Mouse (Mus musculus): Measurements from ENCODE around the gene Rprml. TPM values are rescaled to one million over a fixed set of nuclear protein-coding genes. Genes with fewer than 3 reads are reported as not detected.

Gene Rprml
- polyA plus RNA-seq, 1 experiment from 2014 or later, result not detected

DNA sequence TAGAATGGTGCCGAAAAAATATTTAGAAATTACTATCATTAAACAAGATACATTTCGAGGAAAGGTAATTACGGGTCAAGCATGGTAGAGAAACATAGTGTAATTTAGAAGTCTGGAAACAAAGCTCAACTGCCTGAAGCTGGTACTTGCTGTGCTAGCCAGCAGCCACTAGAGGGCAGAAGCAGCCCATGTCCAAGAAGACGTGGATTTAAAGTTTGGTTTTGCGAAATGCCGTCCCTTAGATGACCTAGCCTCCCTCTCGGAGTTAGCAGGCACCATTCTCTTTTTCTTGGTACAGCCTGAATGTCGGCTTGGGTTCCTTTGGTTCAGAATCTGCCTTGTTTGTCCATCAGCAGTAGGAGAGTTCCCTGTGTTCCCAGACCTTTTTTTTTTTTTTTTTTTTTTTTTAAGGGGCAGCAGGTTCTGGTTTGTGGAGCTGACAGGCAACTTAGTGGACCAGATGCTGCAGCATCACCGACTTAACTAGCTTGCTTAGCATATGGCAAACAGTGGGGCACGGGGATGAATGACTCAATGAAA lies 9.9 kb upstream of the Rprml start:
- WGBS, result 7% methylated on average over 10 of the region's 10 CpGs
- H3K4me1 ChIP-seq (replicated peaks; ENCODE audit: control insufficient read depth, insufficient read depth, low read length), result no peaks in the 10 kb centered on the region

GRCm38 (mm10) chr11:103643211-103643610 lies 6.2 kb upstream of the Rprml start:
- no peaks in the 10 kb centered on the region for H3K9me3 ChIP-seq (ENCODE audit: control insufficient read depth, low read length)
- H3K27ac ChIP-seq, result no peak overlapping the region
- ATAC-seq (ENCODE audit: low FRiP score) (no peak), DNase-seq (ENCODE audit: low spot score) (no peak)
- no peak overlapping the region for H3K9ac ChIP-seq
- 77% methylated on average over 9 of the region's 9 CpGs for WGBS
- no peak overlapping the region for H3K4me2 ChIP-seq (replicated peaks)
- no peaks in the 10 kb centered on the region for H3K4me1 ChIP-seq (replicated peaks; ENCODE audit: control insufficient read depth, insufficient read depth, low read length)
- no peaks in the 10 kb centered on the region for H3K36me3 ChIP-seq (replicated peaks; ENCODE audit: control insufficient read depth, insufficient read depth)
- no peak overlapping the region for H3K4me3 ChIP-seq (replicated peaks; ENCODE audit: low read length)
- H3K27me3 ChIP-seq (ENCODE audit: control insufficient read depth, insufficient read depth, low read length), result peaks cover 20% of the 10 kb centered on the region

More for the DNA sequence above, 9.9 kb upstream of the Rprml start:
- DNase-seq (ENCODE audit: low spot score) (peak; percentile 84), ATAC-seq (ENCODE audit: low FRiP score) (no peak)
- Histone ChIP-seq H3K4me3 (replicated peaks; ENCODE audit: low read length) (no peak overlapping the region), H3K36me3 (replicated peaks; ENCODE audit: control insufficient read depth, insufficient read depth) (no peaks in the 10 kb centered on the region), H3K27me3 (ENCODE audit: control insufficient read depth, insufficient read depth, low read length) (peaks cover 6% of the 10 kb centered on the region; the same call in 1 of the 2 replicates), H3K4me2 (replicated peaks) (0 out of 2 replicates have a peak overlapping the region, but pooled peaks have one; percentile 9), H3K27ac (no peak overlapping the region), H3K9me3 (ENCODE audit: control insufficient read depth, low read length) (no peaks in the 10 kb centered on the region), H3K9ac (no peak overlapping the region)

DNA sequence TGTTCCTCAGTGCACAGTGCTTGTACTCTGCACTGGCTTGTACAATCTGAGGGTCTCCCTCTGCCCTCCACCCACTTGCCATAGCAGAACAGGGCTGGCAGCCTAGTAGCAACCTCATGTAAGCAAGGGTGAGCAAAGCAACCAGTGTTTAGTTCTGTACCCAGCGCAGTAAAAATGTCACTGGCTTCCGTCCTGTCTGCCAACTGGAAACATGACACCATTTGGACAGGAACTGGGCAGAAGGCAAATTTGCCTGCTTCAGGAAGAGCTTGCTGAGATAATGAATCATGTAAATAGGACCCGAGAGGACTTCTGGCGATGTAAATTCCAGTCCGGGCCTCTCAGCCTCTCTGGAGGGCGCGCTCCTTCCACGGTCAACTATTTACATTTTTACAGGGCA lies 3.6 kb upstream of the Rprml start:
- DNase-seq (ENCODE audit: low spot score) (no peak), ATAC-seq (ENCODE audit: low FRiP score) (no peak)
- no peak overlapping the region for H3K9ac ChIP-seq
- H3K4me2 ChIP-seq (replicated peaks), result no peak overlapping the region
- no peaks in the 10 kb centered on the region for H3K9me3 ChIP-seq (ENCODE audit: control insufficient read depth, low read length)
- WGBS, result 77% methylated on average over 8 of the region's 8 CpGs
- no peaks in the 10 kb centered on the region for H3K36me3 ChIP-seq (replicated peaks; ENCODE audit: control insufficient read depth, insufficient read depth)
- peaks cover 45% of the 10 kb centered on the region for H3K27me3 ChIP-seq (ENCODE audit: control insufficient read depth, insufficient read depth, low read length)
- H3K4me3 ChIP-seq (replicated peaks; ENCODE audit: low read length), result no peak overlapping the region
- no peak overlapping the region for H3K27ac ChIP-seq
- H3K4me1 ChIP-seq (replicated peaks; ENCODE audit: control insufficient read depth, insufficient read depth, low read length), result peaks cover 13% of the 10 kb centered on the region

GRCm38 (mm10) chr11:103646301-103646700 lies 3.1 kb upstream of the Rprml start:
- DNase-seq (ENCODE audit: low spot score), result no peak

GRCm38 (mm10) chr11:103647921-103648620 lies 1.3 kb upstream of the Rprml start:
- peaks cover 62% of the 10 kb centered on the region for H3K27me3 ChIP-seq (ENCODE audit: control insufficient read depth, insufficient read depth, low read length)
- no peaks in the 10 kb centered on the region for H3K36me3 ChIP-seq (replicated peaks; ENCODE audit: control insufficient read depth, insufficient read depth)
- no peaks in the 10 kb centered on the region for H3K9me3 ChIP-seq (ENCODE audit: control insufficient read depth, low read length)
- no peak for ATAC-seq (ENCODE audit: low FRiP score)
- no peak overlapping the region for H3K27ac ChIP-seq
- WGBS, result 8% methylated on average over 11 of the region's 11 CpGs
- no peak overlapping the region for H3K9ac ChIP-seq
- no peak overlapping the region for H3K4me2 ChIP-seq (replicated peaks)
- no peak overlapping the region for H3K4me3 ChIP-seq (replicated peaks; ENCODE audit: low read length)
- peaks cover 13% of the 10 kb centered on the region for H3K4me1 ChIP-seq (replicated peaks; ENCODE audit: control insufficient read depth, insufficient read depth, low read length)
- DNase-seq (ENCODE audit: low spot score), result no peak

More at GRCm38 (mm10) chr11:103646301-103646700, 3.1 kb upstream of the Rprml start:
- peaks cover 45% of the 10 kb centered on the region for H3K27me3 ChIP-seq (ENCODE audit: control insufficient read depth, insufficient read depth, low read length)
- H3K4me2 ChIP-seq (replicated peaks), result no peak overlapping the region
- H3K27ac ChIP-seq, result no peak overlapping the region
- H3K4me1 ChIP-seq (replicated peaks; ENCODE audit: control insufficient read depth, insufficient read depth, low read length), result peaks cover 13% of the 10 kb centered on the region
- no peak overlapping the region for H3K4me3 ChIP-seq (replicated peaks; ENCODE audit: low read length)
- H3K9ac ChIP-seq, result no peak overlapping the region
- no peak for ATAC-seq (ENCODE audit: low FRiP score)
- no peaks in the 10 kb centered on the region for H3K36me3 ChIP-seq (replicated peaks; ENCODE audit: control insufficient read depth, insufficient read depth)
- 75% methylated on average over 6 of the region's 6 CpGs for WGBS
- H3K9me3 ChIP-seq (ENCODE audit: control insufficient read depth, low read length), result no peaks in the 10 kb centered on the region

DNA sequence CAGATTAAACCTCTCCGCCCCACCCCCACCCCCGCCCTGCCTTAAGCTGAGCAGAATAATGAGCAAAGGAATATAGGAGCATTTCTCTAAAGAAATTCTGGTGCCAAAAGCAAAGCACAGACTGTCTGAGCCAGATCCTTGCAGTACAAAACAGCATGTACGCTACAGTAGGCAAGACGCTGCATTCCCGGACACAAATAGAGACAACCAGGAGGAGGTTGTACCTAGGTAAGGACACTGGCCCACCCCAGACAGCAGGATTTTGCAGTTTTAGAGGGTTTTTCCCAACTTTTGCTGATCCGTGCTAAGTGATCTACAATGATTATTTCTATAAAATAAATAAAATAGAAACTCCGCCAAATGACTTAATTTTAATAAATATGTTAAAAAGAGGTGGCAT lies 714 bp upstream of the Rprml start:
- no peak for DNase-seq (ENCODE audit: low spot score)
- WGBS, result 28% methylated on average over 7 of the region's 7 CpGs
- H3K4me2 ChIP-seq (replicated peaks), result no peak overlapping the region
- H3K27me3 ChIP-seq (ENCODE audit: control insufficient read depth, insufficient read depth, low read length), result peaks cover 68% of the 10 kb centered on the region
- ATAC-seq (ENCODE audit: low FRiP score), result no peak
- no peak overlapping the region for H3K4me3 ChIP-seq (replicated peaks; ENCODE audit: low read length)
- H3K36me3 ChIP-seq (replicated peaks; ENCODE audit: control insufficient read depth, insufficient read depth), result no peaks in the 10 kb centered on the region
- H3K9ac ChIP-seq, result no peak overlapping the region
- H3K9me3 ChIP-seq (ENCODE audit: control insufficient read depth, low read length), result no peaks in the 10 kb centered on the region
- no peak overlapping the region for H3K27ac ChIP-seq
- H3K4me1 ChIP-seq (replicated peaks; ENCODE audit: control insufficient read depth, insufficient read depth, low read length), result peaks cover 13% of the 10 kb centered on the region

DNA sequence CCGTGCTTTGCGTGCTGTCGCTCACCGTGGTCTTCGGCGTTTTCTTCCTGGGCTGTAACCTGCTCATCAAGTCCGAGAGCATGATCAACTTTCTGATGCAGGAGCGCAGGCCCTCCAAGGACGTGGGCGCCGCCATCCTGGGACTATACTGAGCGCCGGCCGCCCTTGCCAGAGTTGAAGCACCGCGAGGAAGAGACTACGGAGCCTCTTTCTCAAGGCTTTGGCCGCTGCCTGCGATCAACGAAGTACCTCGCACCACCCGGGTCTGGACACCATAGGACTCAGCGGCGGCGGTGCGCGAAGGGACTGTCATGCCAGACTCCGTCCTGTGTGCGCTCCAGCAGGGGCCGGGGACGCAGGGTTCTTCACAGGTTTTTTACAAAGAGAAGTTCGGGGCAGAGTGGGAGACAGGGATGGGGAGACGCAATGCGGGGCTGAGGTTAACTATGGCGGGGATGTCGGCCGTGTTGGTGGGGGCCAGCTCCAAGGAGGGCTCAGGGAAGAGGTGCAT lies 668 bp downstream of the Rprml start:
- peaks cover 13% of the 10 kb centered on the region for H3K4me1 ChIP-seq (replicated peaks; ENCODE audit: control insufficient read depth, insufficient read depth, low read length)
- peak overlapping the region; percentile 38 for H3K4me3 ChIP-seq (replicated peaks; ENCODE audit: low read length)
- 0 out of 2 replicates have a peak overlapping the region, but pooled peaks have one; percentile 28 for H3K9ac ChIP-seq
- ATAC-seq (ENCODE audit: low FRiP score) (no peak), DNase-seq (ENCODE audit: low spot score) (no peak)
- H3K36me3 ChIP-seq (replicated peaks; ENCODE audit: control insufficient read depth, insufficient read depth), result no peaks in the 10 kb centered on the region
- peak overlapping the region; percentile 75 for H3K4me2 ChIP-seq (replicated peaks)
- no peak overlapping the region for H3K27ac ChIP-seq
- 1% methylated on average over 37 of the region's 37 CpGs for WGBS
- H3K9me3 ChIP-seq (ENCODE audit: control insufficient read depth, low read length), result no peaks in the 10 kb centered on the region
- peaks cover 77% of the 10 kb centered on the region for H3K27me3 ChIP-seq (ENCODE audit: control insufficient read depth, insufficient read depth, low read length)

GRCm38 (mm10) chr11:103651426-103651825 lies 2.1 kb downstream of the Rprml start:
- H3K9ac ChIP-seq, result no peak overlapping the region
- WGBS, result 78% methylated on average over 6 of the region's 6 CpGs
- H3K27ac ChIP-seq, result no peak overlapping the region
- DNase-seq (ENCODE audit: low spot score), result no peak
- H3K4me2 ChIP-seq (replicated peaks), result no peak overlapping the region
- H3K4me3 ChIP-seq (replicated peaks; ENCODE audit: low read length), result no peak overlapping the region
- no peaks in the 10 kb centered on the region for H3K9me3 ChIP-seq (ENCODE audit: control insufficient read depth, low read length)
- no peaks in the 10 kb centered on the region for H3K36me3 ChIP-seq (replicated peaks; ENCODE audit: control insufficient read depth, insufficient read depth)
- no peak for ATAC-seq (ENCODE audit: low FRiP score)
- H3K27me3 ChIP-seq (ENCODE audit: control insufficient read depth, insufficient read depth, low read length), result peaks cover 85% of the 10 kb centered on the region
- peaks cover 17% of the 10 kb centered on the region for H3K4me1 ChIP-seq (replicated peaks; ENCODE audit: control insufficient read depth, insufficient read depth, low read length)

DNA sequence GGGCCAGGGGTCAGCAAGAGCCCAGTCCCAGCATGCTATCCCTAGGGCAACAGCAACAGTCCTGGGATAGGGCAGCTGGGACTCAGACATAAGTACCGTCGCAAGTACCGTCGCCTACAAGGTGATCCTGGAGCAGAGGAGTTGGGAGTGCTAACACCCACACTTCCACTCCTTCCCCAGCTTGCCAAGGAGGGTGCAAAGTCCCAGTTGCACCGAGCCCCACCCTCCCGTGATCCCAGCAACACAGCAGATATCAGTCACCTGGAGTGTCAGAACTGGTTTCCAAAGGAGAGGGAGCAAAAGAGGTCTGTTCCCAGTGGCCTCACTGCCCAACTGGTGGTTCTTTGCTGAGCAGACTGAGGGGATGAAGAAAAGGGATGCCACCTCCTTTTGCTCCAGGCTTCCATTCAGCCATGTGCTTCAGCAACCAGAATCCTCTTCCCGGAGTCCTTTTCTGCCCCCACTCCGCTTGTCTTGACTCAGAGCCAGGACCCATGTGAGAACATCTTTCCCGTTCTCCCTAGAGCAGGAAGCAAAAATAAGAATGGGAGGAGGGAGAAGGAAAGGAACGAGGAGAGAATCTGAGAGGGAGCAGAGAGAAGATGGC lies 4.1 kb downstream of the Rprml start:
- 78% methylated on average over 10 of the region's 10 CpGs for WGBS
- H3K27me3 ChIP-seq (ENCODE audit: control insufficient read depth, insufficient read depth, low read length), result peaks cover 75% of the 10 kb centered on the region

More for the DNA sequence above, 4.1 kb downstream of the Rprml start:
- ATAC-seq (ENCODE audit: low FRiP score), result no peak
- peaks cover 17% of the 10 kb centered on the region for H3K4me1 ChIP-seq (replicated peaks; ENCODE audit: control insufficient read depth, insufficient read depth, low read length)
- no peak overlapping the region for H3K9ac ChIP-seq
- H3K4me3 ChIP-seq (replicated peaks; ENCODE audit: low read length), result no peak overlapping the region
- no peaks in the 10 kb centered on the region for H3K9me3 ChIP-seq (ENCODE audit: control insufficient read depth, low read length)
- H3K4me2 ChIP-seq (replicated peaks), result no peak overlapping the region
- no peak for DNase-seq (ENCODE audit: low spot score)
- H3K27ac ChIP-seq, result no peak overlapping the region
- no peaks in the 10 kb centered on the region for H3K36me3 ChIP-seq (replicated peaks; ENCODE audit: control insufficient read depth, insufficient read depth)
